Mouse (Mus musculus): ENCODE results near the gene Idh1.

DNA sequence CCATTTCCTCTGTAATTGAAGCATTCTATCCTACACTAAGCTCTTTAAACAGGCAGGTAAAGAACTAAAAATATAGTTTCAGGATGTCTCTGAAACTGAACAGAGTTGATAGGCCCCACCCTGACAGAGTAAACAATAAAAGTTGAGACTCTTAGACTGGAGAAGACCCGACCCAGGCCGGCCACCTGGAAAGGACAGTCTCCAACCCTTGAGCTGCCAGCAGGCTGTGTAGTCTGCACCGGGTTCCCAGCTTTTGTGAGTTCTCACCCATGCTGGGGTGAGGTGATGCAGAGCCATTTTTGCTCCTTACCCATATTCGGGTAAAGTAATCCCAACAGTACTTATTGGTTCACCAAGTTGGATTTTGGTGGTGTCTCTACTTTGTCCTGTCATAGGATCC is 10.1 kb downstream of the Idh1 start:
- TF ChIP-seq CTCF (conservative IDR thresholded peaks at IDR 0.05; ENCODE audit: insufficient read depth, insufficient read length, low read depth, low read length) (no peak), POLR2A (IDR thresholded peaks at IDR 0.05; ENCODE audit: low read depth, low read length) (no peak)

Data from kidney, adult 2 months (tissue).